Mouse (Mus musculus) bone marrow macrophage, adult 2 months (primary cell): ENCODE measurements around the gene Mthfd1. TPM values are rescaled to one million over a fixed set of nuclear protein-coding genes. Genes with fewer than 3 reads are reported as not detected.

Source experiments
- H3K27ac ChIP-seq: 2 replicates; pipeline ENCODE4 v1.5.1; 2012; ENCODE audit warnings: low read depth, low read length; ENCODE audit not compliant: insufficient read depth
- H3K4me1 ChIP-seq: 2 replicates; pipeline ENCODE4 v1.6.1; 2012; ENCODE audit warnings: low read length; ENCODE audit not compliant: control insufficient read depth, insufficient read depth
- H3K4me3 ChIP-seq: 2 replicates; pipeline ENCODE4 v1.5.1; 2012; ENCODE audit warnings: mild to moderate bottlenecking, low read length, moderate library complexity; ENCODE audit not compliant: insufficient read depth
- CTCF ChIP-seq: IDR thresholded peaks from 2 replicates; pipeline ENCODE4 v1.5.1; 2012; ENCODE audit warnings: low read depth, mild to moderate bottlenecking, low read length, moderate library complexity
- POLR2A ChIP-seq: IDR thresholded peaks from 2 replicates; pipeline ENCODE4 v1.6.1; 2012; ENCODE audit warnings: mild to moderate bottlenecking, low read depth, low read length, borderline replicate concordance
- polyA plus RNA-seq: library from polyadenylated mRNA; stranded (reverse); fragments of >200 nt; gene quantifications from 2 replicates; pipeline ENCODE4 v1.2.4, GENCODE M21; 2012; ENCODE audit not compliant: missing spikeins, insufficient read depth, insufficient read length

Mthfd1 gene
- polyA plus RNA-seq, 1 experiment = 7.7 TPM

GRCm38 (mm10) chr12:76367096-76367995 lies 112.2 kb downstream of the Mthfd1 start:
- H3K27ac ChIP-seq = no peak overlapping the region
- H3K4me3 ChIP-seq = peak overlapping the region; percentile 22
- TF ChIP-seq POLR2A = no peak
- TF ChIP-seq CTCF = no peak
- H3K4me1 ChIP-seq = peaks cover 25% of the 10 kb centered on the region

GRCm38 (mm10) chr12:76368201-76368789 lies 113.2 kb downstream of the Mthfd1 start:
- H3K4me1 ChIP-seq = peaks cover 29% of the 10 kb centered on the region

GRCm38 (mm10) chr12:76368790-76369205 lies 113.7 kb downstream of the Mthfd1 start:
- H3K4me3 ChIP-seq = peak overlapping the region; percentile 83
- peaks cover 29% of the 10 kb centered on the region for H3K4me1 ChIP-seq
- TF ChIP-seq POLR2A (no peak), CTCF (no peak; the same call in 1 of the 2 replicates)
- peak overlapping the region; percentile 93 for H3K27ac ChIP-seq

More at GRCm38 (mm10) chr12:76368201-76368789, 113.2 kb downstream of the Mthfd1 start:
- Histone ChIP-seq H3K27ac (peak overlapping the region; percentile 93), H3K4me3 (peak overlapping the region; percentile 83)
- TF ChIP-seq POLR2A = no peak
- no peak for TF ChIP-seq CTCF

Other genes with a start within 250 kb of the Mthfd1 start
- not detected in 2 replicates for gene Esr2, start 78.0 kb upstream of the Mthfd1 start, polyA plus RNA-seq
- not detected in 2 replicates for gene Tex21, start 8.6 kb upstream of the Mthfd1 start, polyA plus RNA-seq
- not detected in 2 replicates for gene Akap5, start 69.6 kb downstream of the Mthfd1 start, polyA plus RNA-seq
- 8.6 and 9.5 TPM in 2 replicates for gene Zbtb25, start 114.3 kb downstream of the Mthfd1 start, polyA plus RNA-seq
- 8.8 and 9.6 TPM in 2 replicates for gene Zbtb1, start 115.0 kb downstream of the Mthfd1 start, polyA plus RNA-seq
- 5.8 and 8.0 TPM in 2 replicates for gene Hspa2, start 148.9 kb downstream of the Mthfd1 start, polyA plus RNA-seq
- not detected in 2 replicates for gene Ppp1r36, start 162.2 kb downstream of the Mthfd1 start, polyA plus RNA-seq